Mouse (Mus musculus): ENCODE results near the gene Asap2.

Gene Asap2

DNA sequence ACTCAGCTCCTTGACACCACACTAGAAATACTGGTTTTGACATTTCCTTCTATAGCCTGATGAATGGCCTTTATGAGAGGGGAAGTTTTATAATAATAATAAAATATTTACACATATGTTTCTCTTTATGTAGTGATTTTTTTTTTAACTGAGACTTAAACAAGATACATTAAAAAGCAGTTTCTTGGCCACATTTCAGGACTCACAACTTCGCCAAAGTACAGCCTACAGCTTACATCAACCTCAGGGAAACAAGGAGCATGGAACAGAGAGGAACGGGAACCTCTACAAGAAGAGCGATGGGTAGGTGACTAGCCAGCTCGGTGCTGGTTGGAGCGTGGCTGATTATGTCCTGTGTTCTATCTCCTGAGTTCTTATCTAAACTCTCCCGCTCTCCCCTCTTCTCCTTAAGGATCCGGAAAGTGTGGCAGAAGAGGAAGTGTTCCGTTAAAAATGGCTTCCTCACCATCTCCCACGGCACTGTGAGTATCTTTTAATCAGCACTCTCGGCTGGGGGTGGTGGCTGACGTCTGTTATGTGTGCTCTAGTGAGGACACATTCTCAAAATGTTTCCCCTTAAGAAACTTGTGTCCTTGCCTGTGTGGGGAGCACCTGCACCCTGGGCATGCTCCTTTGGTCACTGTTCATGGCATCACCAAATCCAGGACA, 227.7 kb downstream of the Asap2 start:
- no peak for DNase-seq

DNA sequence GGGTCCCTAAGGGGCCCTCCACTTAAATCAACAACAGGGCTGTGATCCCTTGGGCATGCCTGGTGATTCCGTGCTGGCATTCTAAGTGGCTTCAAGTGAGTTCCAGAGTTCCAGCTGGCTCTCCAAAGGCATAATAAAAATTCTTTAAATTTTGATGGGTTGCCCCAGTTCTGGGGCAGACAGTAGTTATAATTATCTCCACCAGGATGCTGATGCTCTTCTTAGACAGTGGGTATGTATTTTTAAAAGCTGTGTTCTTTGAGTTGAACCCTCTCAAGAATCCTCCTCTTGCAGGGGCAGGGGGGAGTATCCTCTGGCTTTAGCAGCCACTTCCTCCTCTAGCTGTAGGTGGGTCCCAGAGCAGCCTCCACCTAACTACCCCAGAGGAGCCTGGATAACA, 230.3 kb downstream of the Asap2 start:
- no peak for DNase-seq

DNA sequence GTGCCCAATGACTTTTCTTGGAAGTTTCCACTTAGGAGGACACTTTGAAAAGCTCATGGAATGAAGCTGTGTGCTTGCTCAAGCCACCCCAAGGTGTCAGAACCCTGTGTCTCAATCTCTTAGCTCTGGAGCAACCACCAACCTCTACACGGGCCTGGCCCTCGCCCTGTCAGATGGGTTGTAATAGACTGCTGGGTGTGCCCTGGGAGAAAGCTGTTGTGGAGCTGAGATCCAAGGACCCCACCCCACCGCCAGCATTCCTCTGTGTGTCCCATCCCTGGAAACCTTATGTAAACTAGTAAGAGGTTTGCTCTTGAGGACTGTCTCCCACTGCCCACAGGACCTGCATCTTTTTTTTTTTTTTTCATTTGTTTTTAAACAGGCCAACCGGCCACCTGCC, 233.7 kb downstream of the Asap2 start:
- no peak for DNase-seq

DNA sequence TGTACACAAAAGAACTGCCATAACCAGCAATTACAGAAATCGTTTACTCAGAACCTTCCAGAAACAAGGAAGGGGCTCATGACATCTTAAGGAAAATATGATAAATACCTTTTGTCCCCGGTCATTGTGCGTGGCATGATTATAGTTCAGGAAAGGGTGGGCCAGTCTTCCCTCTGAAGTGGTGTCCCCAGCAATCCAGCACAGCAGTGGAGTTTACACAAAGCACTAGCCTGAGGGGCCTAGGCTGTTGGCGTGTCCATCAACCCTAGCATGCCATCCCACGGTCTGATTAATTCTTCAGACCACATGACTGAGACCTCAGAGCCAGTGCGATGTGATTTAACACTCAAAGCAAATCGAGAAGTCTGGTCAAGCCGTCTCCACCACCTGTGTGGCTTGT, 235.1 kb downstream of the Asap2 start:
- DNase-seq = no peak

DNA sequence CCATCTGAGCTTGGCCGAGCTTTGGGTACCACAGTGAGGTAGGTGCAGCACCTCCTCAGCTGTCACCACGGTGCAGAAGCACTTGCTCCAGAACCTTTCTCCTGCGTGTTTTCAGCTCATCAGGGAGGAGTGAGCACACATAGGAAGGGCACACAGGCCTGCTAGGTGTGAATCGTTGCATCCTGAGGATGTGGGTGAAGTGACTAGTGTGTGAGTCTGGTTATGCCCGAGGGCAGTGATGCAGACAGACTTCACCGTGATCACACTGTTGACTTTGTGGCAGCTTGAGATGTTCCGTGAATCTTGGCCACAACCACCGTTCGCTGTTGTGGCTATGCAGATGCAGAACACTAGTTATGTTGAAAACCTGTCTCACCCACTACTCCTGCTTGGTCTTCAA, 236.1 kb downstream of the Asap2 start:
- no peak for DNase-seq

DNA sequence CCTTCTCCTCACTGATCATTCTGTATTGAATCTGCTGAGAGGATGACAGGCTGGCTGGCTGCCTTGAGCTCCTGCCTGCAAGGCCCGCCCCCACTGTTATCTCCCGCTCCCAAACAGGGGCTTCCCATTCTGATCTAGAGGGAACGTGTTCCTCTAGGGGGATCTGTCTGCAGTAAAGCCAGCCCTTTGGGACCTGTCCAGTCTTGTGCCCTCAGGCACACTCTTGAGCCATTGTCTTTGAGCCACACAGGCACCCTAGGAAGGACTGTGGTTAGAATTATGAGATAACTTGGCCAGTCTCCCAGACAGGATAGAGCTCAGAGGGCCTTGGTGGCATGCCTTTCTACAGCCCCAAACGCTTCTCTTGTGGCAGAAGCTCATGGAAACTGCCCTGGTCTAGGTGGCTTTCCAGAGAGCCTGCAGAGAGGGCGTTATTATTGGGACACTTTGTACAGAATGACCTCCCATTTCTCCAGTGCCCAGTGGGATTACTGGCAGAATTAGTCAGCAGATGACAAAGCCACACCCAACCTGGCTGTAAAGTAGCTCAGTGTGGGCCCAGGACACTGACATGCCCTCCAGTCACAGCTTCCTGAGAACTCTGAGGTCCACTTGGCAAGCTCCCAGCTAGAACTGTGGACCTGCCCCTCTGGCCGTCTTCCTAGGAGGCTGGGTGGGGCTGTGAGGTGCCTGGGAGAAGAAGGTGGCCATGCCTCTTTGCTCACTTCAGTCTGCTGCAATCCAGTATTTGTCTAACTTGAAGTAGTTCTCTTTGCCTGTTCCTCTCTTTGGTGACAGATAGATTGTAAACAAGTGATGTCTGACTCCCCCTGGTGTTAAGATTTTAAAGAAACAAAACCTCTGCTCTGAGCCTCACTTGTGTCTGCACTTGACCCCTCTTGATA, 237.1 kb downstream of the Asap2 start:
- peak; percentile 58 for DNase-seq

DNA sequence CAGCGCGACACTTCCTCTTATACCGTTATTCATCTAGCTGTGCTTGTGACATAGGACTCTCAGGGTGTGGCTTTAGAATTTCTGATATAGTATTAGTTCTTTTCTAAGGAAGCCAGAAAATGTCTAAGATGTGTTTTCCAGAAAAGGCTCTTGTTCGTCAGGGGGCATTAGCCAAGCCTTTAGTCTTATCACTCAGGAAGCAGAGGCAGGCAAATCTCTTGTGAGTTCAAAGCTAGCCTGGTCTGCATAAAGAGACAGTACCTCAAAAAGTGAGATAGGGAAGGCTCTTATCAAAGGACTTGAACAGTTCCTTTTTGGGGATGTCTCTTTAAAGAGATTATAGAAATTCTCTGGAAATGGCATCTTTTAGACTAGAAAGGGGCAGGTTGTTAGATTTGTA, 238.4 kb downstream of the Asap2 start:
- no peak for DNase-seq

DNA sequence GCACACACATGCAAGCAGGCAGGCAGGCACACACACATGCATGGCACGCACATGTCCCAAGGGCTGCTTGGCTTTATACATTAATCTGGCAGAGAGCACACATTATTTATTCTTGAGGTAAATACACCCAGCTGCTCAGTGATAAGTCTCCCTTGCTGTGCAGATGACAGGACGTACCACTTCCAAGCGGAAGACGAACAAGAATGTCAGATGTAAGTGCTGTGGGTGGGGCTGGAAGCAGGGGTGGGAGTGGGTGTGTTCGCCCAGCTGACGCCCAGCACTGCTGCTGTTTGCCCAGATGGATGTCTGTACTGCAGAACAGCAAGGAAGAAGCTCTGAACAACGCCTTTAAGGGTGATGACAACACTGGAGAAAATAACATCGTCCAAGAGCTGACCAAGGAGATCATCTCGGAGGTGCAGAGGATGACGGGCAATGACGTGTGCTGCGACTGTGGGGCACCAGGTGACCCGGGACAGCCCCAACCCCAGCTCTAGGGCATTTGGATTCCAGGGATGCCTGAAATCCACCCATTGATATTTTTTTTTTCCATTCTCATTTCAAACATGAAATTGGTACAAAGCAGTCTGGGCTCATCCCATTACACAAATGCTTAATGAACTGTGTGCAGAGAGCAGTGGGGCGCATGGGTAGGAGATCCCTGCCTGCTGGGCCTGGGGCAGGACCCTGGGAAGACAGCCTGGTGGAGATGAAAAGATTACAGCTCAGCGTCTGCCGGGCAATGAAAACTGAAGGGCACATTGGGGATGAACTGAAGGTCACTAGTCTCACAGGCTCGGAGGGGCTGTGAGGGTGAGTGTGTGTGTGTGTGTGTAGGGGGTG, 239.0 kb downstream of the Asap2 start:
- no peak for DNase-seq

DNA sequence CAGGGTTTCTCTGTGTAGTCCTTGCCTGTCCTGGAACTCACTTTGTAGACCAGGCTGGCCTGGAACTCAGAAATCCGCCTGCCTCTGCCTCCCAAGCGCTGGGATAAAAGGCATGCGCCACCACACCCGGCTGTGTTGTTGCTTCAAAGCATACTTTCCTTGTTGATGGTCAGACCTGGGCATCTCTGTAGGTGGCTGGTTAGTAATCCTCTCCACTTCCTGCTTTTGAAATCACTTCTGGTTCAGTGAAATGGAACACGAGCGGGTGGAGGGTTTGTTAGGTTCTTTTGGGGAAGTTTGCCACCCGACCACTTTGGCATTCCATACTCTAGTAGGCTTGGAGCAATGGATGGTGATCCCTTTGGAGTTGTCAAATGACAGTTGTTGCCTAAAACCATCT, 243.5 kb downstream of the Asap2 start:
- DNase-seq = no peak

DNA sequence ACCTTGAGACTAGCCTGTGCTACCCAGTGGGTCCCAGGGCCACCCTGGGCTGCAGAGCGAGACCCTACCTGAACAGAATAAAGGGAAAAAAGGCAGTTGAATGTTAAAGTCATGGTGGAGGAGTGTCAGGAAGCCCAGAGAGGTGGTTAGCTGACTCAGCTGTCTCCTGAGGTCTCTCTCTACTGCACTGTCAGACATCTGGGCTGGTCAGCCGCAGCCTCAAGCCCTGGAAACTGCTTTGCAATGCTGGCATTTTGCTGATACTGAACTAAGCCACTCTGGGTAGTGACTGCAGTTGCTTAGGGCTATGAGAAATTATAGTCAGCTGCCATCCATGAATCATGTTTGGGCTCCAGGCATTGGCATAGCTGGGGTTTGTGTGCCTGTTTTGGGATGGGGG, 244.3 kb downstream of the Asap2 start:
- DNase-seq = no peak

DNA sequence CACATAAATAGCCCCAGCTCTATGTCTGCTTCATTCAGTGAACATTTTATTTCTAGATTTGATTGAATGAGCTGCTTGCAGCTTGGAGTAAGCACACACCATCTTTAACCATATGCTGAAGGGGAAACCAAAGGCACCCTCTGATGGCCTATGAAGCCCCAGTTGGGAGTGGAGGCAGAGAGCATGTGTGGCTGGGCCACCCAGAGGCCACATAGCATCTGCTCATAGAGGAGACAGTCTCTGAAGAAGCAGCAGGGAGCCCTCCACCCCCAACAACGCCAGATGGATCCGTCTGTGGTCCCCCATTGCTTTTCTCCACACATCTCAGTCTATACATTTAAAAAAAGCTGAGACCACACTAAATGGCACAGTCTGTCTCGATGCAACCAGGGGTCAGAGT, 251.7 kb downstream of the Asap2 start:
- no peak for DNase-seq

DNA sequence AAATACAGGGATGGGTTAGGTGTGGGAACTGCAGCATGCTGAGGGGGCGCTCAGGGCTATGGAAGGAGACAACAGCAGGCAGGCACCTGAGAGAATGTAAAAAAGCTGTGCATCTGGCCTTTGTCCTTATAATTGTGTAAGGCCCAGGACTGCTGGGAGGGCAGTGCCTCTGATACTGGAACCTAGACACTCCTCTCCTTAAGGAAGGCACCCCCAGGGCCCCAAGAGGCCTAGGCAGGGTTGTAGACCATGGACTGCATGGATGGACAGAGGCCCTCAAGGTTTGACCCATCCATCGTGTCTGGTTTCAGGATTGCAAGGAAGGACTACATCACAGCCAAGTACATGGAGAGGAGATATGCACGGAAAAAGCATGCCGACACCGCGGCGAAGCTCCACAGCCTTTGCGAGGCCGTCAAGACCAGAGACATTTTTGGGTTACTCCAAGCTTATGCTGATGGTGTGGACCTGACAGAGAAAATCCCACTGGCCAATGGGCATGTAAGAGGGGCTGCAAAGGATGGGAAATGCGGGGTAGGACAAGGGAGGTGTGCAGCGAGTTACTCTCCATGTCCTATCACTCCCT, 254.2 kb downstream of the Asap2 start:
- DNase-seq = no peak

DNA sequence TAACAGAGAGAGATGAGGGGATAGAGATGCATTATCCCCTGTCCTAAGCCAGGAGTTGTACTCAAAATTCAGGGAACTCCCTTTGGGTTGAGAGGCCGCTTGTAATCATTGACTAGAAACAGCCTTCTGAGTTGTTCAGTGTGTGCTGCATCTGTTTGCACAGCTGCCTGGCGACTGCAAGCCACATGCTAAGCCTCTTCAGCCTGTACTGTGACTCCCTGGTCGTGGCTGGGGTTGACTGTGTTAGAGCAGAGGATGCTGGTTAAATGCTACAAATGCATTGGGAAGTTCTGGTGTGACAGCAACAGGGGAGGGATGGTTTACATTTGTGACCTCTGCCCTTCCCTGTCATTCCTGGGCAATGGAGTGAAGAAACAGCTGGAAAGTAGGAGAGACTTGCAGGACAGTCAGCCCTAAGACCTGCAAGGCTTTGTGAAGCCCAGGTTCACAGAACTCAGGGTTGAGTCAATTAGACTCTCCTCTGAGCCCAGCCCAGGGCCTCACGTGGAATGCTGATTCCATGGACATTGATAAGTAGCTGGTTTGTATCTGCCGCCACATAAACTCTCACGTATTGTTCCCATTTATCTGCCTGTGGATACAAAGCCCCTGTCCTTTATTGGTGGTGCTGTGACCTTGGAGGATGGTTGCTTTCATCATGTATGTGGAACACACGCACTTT, 257.6 kb downstream of the Asap2 start:
- DNase-seq = no peak

DNA sequence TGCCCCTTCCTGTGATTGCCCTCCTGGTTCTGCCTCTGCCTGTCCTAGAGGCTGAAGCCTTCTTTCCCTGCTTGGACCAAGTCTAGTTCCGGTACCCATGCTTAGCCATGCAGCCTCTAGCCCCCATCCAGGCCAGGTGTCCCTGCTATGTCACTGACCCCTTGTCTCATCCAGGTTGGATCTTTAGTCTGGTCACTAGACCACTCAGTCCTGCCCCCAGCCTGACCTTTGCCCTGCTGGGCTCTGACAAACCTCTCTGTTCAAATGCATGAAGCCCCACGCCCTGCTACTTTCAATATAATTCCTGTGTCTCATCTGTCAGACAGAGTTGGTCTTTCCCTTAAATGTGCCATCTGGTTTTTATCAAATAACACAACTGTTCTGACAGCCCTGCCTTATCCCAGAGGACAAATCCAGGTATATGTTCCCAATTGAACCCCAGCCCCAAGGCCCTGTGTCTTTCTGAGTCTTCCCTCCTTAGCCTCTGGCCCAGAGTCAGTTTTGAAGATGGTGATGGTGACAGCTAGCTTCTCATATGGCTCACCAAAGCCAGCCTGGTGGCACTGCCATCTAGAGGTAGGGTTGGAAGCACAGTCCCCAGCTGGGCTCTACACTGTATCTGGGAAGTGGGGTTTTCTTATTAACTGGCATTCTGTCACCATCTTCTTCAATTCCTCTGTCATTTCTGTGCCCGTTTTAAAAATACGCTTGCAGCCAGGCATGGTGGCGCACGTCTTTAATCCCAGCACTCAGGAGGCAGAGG, 270.4 kb downstream of the Asap2 start:
- no peak for DNase-seq

DNA sequence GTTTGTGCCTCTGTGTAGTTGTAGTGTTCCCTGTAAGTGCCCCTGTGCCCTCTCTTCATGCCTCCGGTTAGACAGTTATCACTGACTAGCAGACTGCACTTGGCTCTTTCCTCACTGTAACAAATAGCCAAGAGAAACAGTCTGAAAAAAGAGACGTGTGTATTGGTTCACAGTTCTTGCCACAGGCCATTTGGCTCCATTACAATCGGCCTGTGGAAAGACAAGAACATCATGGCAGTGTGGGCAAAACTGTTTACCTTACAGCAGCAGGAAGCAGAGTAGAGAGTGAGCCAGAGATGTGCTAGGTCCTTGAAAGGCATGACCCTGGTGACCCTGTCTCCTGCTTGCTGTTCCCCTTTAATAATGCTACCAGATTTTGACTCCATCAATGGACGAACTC, 271.3 kb downstream of the Asap2 start:
- no peak for DNase-seq

DNA sequence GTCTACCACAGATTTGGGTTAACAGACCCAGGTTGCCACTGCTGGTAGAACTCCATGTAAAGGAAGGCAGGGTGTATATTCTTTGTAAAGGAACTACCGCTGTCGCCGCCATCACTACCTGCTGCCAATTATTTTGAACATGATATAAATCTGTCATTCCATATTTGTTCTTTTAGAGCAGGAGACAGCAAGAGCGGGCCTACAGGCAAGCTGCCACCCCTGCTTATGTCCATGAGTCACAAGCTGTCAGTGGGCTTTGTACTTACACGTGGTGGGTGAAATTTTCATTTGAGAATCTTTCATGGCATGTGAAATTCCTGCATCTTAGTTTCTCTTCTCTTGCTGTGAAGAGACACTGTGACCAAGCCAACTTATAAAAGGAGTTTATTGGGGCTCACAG, 273.0 kb downstream of the Asap2 start:
- no peak for DNase-seq

DNA sequence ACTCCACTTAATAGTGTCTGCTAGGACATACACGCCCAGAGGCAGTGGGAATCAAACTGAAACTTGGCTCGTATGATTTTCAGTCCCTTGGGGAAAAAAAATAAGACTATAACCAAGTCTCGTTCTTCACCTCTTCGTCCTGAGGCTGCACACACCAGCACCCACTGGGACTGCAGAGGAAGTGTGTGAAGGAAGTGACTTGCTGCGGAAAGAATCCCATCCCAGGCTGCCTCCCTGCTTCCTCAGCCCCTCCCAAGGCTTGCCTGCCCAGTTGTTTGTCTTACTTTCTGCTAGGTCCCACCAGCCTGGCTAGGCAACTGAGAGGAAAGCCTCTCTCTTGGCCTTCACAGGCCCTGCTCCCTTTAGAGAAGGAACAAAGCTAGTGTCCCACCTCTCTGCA, 274.0 kb downstream of the Asap2 start:
- no peak for DNase-seq

DNA sequence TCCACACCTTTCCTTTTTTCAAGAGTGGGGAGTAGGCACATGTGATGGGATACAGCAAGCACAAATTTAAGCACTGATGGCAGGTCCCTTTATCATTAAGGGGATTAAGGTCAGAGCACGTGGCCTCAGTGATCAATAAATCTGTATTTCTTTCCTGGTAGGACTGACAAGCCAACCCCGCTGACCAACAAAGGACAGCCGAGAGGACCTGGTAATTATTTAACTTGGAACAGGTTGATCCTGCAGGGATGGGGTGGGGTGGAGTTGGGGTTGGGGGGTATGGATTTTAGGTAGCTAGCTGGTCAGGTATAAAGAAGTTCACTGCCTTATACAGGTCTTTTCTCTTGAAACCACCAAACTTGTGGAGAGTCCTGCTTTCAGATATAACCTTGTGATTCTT, 274.7 kb downstream of the Asap2 start:
- DNase-seq = no peak

DNA sequence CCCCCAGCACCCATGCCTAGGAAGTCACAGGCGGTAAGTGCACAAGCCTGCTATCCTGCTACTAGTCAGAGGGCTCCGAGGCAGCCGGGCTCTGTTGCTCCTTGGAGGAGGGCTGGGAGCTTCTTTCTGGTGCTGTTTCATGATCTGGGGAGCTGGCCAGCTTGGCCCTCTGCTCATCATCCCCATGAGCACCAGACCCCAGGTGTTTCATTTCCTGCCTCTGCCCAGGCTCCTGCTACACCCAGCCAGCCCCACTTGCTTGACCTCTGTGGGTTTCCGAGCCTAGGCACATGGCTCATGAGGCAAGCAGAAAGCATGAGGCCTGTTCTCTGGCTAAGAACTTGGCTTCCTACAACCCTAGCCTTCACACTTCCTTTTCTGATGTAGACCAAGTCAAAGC, 275.2 kb downstream of the Asap2 start:
- no peak for DNase-seq

DNA sequence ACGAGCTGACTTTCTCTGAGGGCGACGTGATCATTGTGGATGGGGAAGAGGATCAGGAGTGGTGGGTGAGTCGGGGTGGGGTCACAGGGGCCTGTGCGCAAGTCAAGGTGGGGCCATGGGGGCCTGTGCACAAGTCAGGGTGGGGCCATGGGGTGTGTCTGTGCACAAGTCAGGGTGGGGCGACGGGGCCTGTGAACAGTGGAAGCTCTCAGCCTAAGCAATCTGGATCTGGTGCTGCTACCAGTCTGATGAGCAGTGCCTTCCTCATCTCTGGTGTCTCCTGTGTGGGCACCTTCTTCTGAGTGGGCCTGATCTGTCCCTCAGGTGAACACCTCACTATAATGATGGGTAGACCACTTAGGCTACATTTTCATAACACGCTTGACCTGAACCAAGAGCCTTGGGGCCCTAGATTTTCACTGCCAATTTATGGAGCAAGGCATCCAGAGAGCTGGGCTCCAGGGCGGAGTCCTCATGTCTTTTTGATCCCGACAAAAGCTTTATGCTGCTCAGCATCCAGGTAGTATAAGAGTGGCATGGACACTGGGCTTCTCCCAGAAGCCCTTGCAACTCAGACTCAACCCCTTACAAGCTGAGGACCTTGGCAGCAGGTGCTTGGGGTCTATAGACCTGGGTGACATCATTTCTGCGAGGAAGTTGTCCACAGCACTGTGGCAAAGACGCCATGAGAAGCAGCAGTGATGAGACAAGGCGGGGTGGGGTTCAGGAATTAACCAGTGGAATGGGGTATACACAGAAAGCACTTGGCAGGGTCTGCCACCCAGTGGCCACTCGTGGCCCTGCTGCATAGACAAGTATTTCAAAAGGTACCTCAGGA, 275.9 kb downstream of the Asap2 start:
- DNase-seq = peak; percentile 50

DNA sequence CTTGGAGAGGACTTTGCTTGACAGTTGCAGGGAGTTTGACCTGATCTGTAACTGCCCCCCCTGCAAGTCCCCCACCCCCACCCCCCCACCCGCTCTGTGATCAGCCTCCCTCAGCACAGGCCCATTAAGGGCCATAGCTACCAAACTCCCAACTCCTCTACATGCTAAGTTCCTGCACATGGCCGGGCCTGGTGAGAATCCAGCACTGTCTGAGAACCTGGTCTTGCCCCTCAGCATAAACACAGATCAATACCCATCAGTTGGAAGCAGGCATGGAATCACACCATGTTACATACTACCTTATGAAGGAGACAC, 276.5 kb downstream of the Asap2 start:
- no peak for DNase-seq

Measured in cerebellum, adult 11 months (tissue).